Mouse (Mus musculus): ENCODE results near the gene Wfdc6a.

DNA sequence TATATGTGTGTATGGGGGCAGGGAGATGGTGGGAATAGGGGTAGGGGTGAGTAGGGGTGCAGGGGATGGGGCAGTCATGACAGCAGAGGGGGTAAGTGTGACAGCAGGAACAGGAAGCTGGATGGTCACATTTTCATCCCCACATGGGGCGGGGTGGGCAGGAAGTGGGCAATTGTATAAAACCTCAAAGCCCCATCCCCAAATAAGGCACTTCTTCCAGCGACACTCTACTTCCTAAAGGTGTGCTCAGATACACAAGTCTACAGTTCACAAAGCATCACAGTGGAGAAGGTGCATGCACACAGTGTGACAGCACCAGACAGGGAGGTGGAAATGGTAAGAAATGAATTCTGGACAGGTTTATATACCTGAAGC lies 34.4 kb downstream of the Wfdc6a start:
- no peak for TF ChIP-seq POLR2A (IDR thresholded peaks at IDR 0.05; ENCODE audit: low read depth, low read length)
- no peak for TF ChIP-seq CTCF (IDR thresholded peaks at IDR 0.05; ENCODE audit: extremely low read depth, insufficient read depth, insufficient read length, insufficient replicate concordance)

Measured in spleen, adult 2 months (tissue).